Mouse (Mus musculus) right cerebral cortex, postnatal 10 days (tissue): ENCODE measurements around the gene Tbc1d24.
A peak's percentile ranks its signal among the peaks of the same experiment; 100 is the strongest.

Source experiments
- DNase-seq, 2 experiments: peaks; one replicate each; pipeline ENCODE4 v3.0.0; 2021; ENCODE audit warnings: low spot score in 2 of 2

Tbc1d24 gene

GRCm38 (mm10) chr17:24174259-24174658, 31.1 kb downstream of the Tbc1d24 start:
- DNase-seq, result no peak

- DNase-seq, result peak; percentile 73 to 81
Measured at GRCm38 (mm10) chr17:24173423-24173822, 31.9 kb downstream of the Tbc1d24 start.

- DNase-seq, result no peak
Measured at GRCm38 (mm10) chr17:24171738-24172137, 33.6 kb downstream of the Tbc1d24 start.

- no peak for DNase-seq
Measured at GRCm38 (mm10) chr17:24170729-24171128, 34.6 kb downstream of the Tbc1d24 start.

GRCm38 (mm10) chr17:24170125-24170524, 35.2 kb downstream of the Tbc1d24 start:
- no peak for DNase-seq

DNA sequence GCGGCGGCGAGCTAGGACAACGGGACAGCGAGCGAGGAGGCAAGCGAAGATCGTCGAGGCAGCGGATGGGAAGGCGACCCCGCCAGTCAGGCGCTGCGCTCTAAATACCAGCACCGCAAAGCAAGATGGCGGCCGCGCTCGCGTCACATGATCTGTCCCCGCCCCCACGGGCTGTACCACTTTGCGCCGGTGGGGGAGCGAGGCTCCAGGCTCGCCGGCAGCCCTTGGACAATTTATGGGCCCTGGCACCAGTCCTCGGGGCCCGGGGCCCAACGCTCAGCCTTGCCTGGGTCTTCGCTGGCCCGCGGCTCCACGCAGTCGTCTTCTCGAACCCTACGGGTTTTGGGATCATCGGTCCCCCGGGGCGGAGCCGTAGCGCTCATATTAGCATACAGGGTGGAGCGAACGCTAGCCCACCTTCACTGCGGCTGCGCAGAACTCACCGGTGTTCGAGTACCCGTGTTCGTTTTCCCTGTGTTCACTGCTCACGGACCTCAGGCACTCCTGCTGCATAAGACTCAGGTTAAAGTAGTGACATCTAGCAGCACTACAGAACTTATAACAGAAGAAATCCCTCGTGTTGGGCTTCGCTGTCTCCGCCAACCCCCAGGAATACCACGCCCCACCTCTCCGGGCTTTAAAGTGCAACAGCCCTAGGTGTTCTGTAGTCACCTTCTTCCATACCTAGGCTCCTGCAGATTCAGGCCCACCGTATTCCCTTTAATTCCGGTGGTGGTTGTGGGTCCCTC, 35.9 kb downstream of the Tbc1d24 start, which contains the start of gene Atp6v0c:
Gene Atp6v0c (minus strand): TSS at position 386 of the 749 bp plus-strand sequence.
- peak; percentile 96 for DNase-seq

GRCm38 (mm10) chr17:24168590-24169277, 36.6 kb downstream of the Tbc1d24 start:
- DNase-seq, result peak; percentile 84 to 87

DNA sequence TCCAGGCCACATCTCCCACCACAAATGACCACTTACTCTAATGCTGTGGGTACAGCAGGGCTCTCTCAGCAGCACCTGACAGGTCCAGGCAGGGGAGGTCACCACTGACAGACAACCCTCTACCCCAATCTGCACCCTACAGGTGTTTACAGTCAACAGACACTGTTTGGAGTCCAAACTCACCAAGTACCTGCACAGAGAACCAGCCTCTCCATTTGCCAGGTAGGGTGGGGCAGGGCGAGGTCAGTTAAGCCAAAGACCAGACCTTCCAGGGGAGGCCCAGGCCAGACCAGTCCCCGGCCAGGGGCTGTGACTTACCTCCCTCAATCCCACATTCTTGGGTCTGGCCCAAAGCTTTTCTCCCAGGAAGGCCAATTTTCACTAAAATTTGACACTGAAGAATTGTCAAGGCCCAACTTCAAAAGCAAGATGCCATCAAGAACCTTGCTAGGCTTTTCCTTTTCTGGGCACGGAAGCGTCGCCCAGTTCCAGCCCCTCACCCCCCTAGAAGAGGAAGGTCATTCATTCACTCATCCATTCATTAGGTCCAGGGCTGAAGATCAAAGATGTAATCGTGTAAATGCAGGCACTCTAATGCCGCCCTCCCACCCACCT, 37.4 kb downstream of the Tbc1d24 start:
- no peak for DNase-seq

DNA sequence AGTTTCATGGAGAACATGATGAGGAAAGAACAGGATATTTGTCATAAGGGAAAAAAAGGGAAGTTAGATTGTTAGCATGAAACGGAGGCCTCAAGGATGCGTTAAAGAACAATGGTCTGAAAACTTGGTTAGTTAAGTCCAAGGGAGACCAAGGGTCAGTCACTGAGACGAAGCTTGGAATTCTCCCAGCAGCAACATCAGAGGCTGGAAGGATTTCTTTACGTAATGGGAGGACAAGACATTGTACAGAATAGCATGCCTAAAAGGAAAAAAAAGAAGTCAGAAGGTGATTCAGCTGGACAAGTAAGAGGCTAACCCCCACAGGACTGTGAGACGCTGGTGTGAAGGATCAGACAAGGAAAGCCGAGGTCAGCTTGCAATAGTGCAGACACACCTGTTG, 38.2 kb downstream of the Tbc1d24 start:
- DNase-seq, result no peak

- DNase-seq, result no peak
Measured at GRCm38 (mm10) chr17:24164566-24165259, 40.6 kb downstream of the Tbc1d24 start.

- DNase-seq, result peak; percentile 99
Measured at GRCm38 (mm10) chr17:24163176-24163962, 42.0 kb downstream of the Tbc1d24 start, which contains the start of gene Amdhd2. Amdhd2 (minus strand) TSS chr17:24163766.

GRCm38 (mm10) chr17:24162584-24163175, 42.7 kb downstream of the Tbc1d24 start:
- DNase-seq, result peak in 1 of 2 experiments; percentile 63

DNA sequence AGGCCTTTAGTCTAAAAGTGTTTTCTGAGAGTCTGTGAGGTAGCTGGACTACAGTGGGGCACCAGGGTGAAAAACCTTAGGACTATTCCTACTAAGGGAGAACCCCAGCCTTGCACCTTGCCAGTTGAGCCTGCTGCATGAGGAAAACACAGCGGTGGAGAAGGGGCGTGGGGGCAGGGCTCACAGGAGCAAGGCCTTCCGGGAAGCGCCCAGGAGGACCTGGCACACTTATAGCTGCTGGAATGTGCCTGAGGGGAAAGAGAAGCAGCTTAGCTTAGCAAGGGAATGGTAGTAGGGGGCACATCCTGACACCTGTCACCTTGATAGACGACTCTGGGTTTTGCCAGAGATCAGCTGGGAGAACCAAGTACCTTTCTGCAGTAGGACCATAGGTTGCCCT, 43.9 kb downstream of the Tbc1d24 start:
- no peak for DNase-seq

- no peak for DNase-seq
Measured at GRCm38 (mm10) chr17:24157526-24157925, 47.8 kb downstream of the Tbc1d24 start.

GRCm38 (mm10) chr17:24157121-24157520, 48.2 kb downstream of the Tbc1d24 start:
- no peak for DNase-seq

DNA sequence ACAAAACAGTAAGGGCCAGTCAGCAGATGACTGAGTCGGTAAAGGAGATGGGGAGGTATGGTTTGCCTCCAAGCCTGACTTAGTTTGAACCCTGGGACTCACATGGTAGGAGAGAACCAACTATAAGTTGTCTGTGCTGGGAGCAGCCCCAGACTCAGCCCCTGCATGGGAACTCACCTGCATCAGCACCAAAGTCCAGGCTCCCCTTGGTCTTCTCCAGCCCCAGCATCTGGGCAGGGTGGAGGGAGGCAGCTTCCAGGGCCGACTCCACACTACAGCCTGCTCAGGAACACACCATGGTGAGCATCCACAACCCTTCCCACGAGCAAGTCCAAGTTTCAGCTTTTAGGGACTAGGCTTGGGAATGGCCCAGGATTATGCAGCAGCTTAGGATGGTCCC, 49.0 kb downstream of the Tbc1d24 start:
- no peak for DNase-seq

GRCm38 (mm10) chr17:24155742-24156141, 49.6 kb downstream of the Tbc1d24 start:
- no peak for DNase-seq

- DNase-seq, result no peak
Measured at GRCm38 (mm10) chr17:24154463-24154862, 50.9 kb downstream of the Tbc1d24 start.

DNA sequence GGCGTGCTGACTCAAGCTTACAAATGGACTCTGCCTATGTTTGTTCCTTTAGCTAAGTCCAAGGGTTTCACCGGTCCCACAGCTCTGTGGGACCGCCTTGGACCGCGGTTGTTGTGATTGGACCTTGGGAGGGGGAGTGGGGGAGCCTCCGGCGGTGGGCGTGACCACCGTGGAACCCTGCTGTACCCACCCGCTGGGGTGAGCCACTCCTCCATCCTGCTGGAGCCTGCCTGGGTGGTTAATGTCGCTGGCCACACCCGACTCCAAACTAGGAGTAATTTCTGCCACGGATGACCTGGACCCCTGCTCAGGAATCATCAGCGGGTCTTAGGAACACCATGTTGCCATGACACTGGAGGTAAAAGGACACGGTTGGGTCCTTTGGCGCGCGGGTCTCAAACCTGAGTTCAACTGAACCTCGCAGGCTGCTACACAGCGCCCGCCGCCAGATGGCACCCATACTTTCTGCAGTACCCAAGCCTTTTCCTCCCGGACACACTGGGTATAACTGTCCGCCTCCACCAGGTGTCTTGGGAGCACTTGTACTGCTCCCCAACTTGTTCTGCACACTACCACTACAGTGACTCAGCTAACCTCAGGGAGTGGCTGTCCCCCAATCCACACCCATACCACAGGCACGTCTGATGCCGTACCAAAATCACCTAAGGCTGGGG, 53.3 kb downstream of the Tbc1d24 start:
- DNase-seq, result peak; percentile 86

GRCm38 (mm10) chr17:24151382-24151781, 54.0 kb downstream of the Tbc1d24 start:
- no peak for DNase-seq
